Mouse (Mus musculus) layer of hippocampus, postnatal 25 days (tissue): ENCODE results near the gene Zfp655. TPM values are rescaled to one million over a fixed set of nuclear protein-coding genes. Genes with fewer than 3 reads are reported as not detected.
"Not testable (repeated sequence)": the region's sequence is repeated elsewhere in the genome, so short reads cannot be mapped to it uniquely, and the experiment has no call there.

ENCODE experiments used
- DNase-seq, 2 experiments: peaks; one replicate each; pipeline ENCODE4 v3.0.0; 2022; ENCODE audit warnings: mixed read lengths in 2 of 2, low spot score in 1 of 2; ENCODE audit errors: extremely low spot score in 1 of 2
- total RNA-seq, 2 experiments: library from RNA; stranded (reverse); gene quantifications; 2 replicates each; pipeline ENCODE4 v1.2.3; 2021

Zfp655 gene
- total RNA-seq, 2 experiments from 2014 or later = 25.7 to 26.7 TPM

GRCm38 (mm10) chr5:145218671-145219070 is 12.8 kb upstream of the Zfp655 start:
- no peak for DNase-seq

- DNase-seq = no peak
Observed at GRCm38 (mm10) chr5:145219981-145220380, 11.5 kb upstream of the Zfp655 start.

GRCm38 (mm10) chr5:145222840-145223239 is 8.7 kb upstream of the Zfp655 start:
- no peak for DNase-seq

- DNase-seq = no peak
Observed at GRCm38 (mm10) chr5:145223395-145223794, 8.1 kb upstream of the Zfp655 start.

GRCm38 (mm10) chr5:145226453-145226852 is 5.1 kb upstream of the Zfp655 start:
- no peak for DNase-seq

- DNase-seq = not testable (repeated sequence)
Observed at GRCm38 (mm10) chr5:145229283-145229682, 2.2 kb upstream of the Zfp655 start.

GRCm38 (mm10) chr5:145230641-145231040 is 874 bp upstream of the Zfp655 start:
- no peak for DNase-seq

GRCm38 (mm10) chr5:145231893-145232411 is 437 bp downstream of the Zfp655 start:
- no peak for DNase-seq

- DNase-seq = no peak
Observed at GRCm38 (mm10) chr5:145234636-145235035, 3.1 kb downstream of the Zfp655 start.

- DNase-seq = no peak
Observed at GRCm38 (mm10) chr5:145249520-145249919, 18.0 kb downstream of the Zfp655 start.

GRCm38 (mm10) chr5:145273568-145273967 is 42.1 kb downstream of the Zfp655 start:
- not testable (repeated sequence) for DNase-seq

GRCm38 (mm10) chr5:145279948-145280347 is 48.4 kb downstream of the Zfp655 start:
- DNase-seq = no peak

- DNase-seq = peak; percentile 83
Observed at GRCm38 (mm10) chr5:145280371-145281143, 49.0 kb downstream of the Zfp655 start, which contains the start of gene Zscan25. Gene Zscan25, plus strand, starts transcription at chr5:145280500.

GRCm38 (mm10) chr5:145288382-145288781 is 56.9 kb downstream of the Zfp655 start:
- no peak for DNase-seq

- DNase-seq = no peak
Observed at GRCm38 (mm10) chr5:145290697-145291096, 59.2 kb downstream of the Zfp655 start.

GRCm38 (mm10) chr5:145292398-145292797 is 60.9 kb downstream of the Zfp655 start:
- DNase-seq = no peak

Other genes with a start within 250 kb of the Zfp655 start
- not detected for gene Gm4871, start 199.0 kb upstream of the Zfp655 start, total RNA-seq
- gene 1700018F24Rik, start 188.7 kb upstream of the Zfp655 start, total RNA-seq = not detected
- 100 to 1,000 TPM; 257 to 274 TPM for gene Arpc1a, start 147.9 kb upstream of the Zfp655 start, total RNA-seq
- gene Kpna7, start 147.7 kb upstream of the Zfp655 start, total RNA-seq = not detected
- gene Arpc1b, start 117.5 kb upstream of the Zfp655 start, total RNA-seq = 10 to 100 TPM; 33.6 to 34.2 TPM
- gene Pdap1, start 91.5 kb upstream of the Zfp655 start, total RNA-seq = 100 to 1,000 TPM in 1 of 2 experiments, 10 to 100 TPM in 1; 90.1 to 102 TPM
- gene Bud31, start 91.4 kb upstream of the Zfp655 start, total RNA-seq = 10 to 100 TPM; 69.5 to 81.9 TPM
- 10 to 100 TPM; 20.0 to 21.9 TPM for gene Ptcd1, start 64.6 kb upstream of the Zfp655 start, total RNA-seq
- gene Cpsf4, start 64.5 kb upstream of the Zfp655 start, total RNA-seq = 10 to 100 TPM; 22.1 to 25.3 TPM
- 100 to 1,000 TPM; 264 to 268 TPM for gene Atp5j2, start 39.7 kb upstream of the Zfp655 start, total RNA-seq
- 10 to 100 TPM; 11.1 to 13.8 TPM for gene Zkscan14, start 29.8 kb upstream of the Zfp655 start, total RNA-seq
- 10 to 100 TPM; 11.8 to 12.5 TPM for gene Zkscan5, start 27.2 kb upstream of the Zfp655 start, total RNA-seq
- gene Zscan25, start 48.8 kb downstream of the Zfp655 start, total RNA-seq = 10 to 100 TPM; 18.9 to 19.7 TPM
- not detected for gene Cyp3a57, start 113.6 kb downstream of the Zfp655 start, total RNA-seq
- gene Cyp3a16, start 238.0 kb downstream of the Zfp655 start, total RNA-seq = not detected